Mouse (Mus musculus) brain, adult 2 months (tissue): ENCODE data around the gene Gm17490.

Experiments
- DNase-seq: peaks from one replicate; pipeline ENCODE4 v3.0.0; 2011; ENCODE audit warnings: low read depth, low spot score

The Gm17490 gene

GRCm38 (mm10) chr2:11625890-11626289 is at the start of gene Gm17490:
TSS of gene Gm17490 (minus strand) at chr2:11626264.
- DNase-seq = no peak

GRCm38 (mm10) chr2:11672144-11672543 is 46.1 kb upstream of the Gm17490 start:
- DNase-seq = no peak

GRCm38 (mm10) chr2:11665326-11665725 is 39.3 kb upstream of the Gm17490 start:
- no peak for DNase-seq

GRCm38 (mm10) chr2:11664806-11665205 is 38.7 kb upstream of the Gm17490 start:
- DNase-seq = no peak

- peak; percentile 38 for DNase-seq
These were observed 38.3 kb upstream of the Gm17490 start for GRCm38 (mm10) chr2:11664367-11664766.

GRCm38 (mm10) chr2:11663961-11664360 is 37.9 kb upstream of the Gm17490 start:
- peak; percentile 93 for DNase-seq

- DNase-seq = no peak
These were observed 36.8 kb upstream of the Gm17490 start for GRCm38 (mm10) chr2:11662907-11663230.

GRCm38 (mm10) chr2:11662143-11662906 is 36.3 kb upstream of the Gm17490 start:
- DNase-seq = no peak

GRCm38 (mm10) chr2:11659263-11659662 is 33.2 kb upstream of the Gm17490 start:
- peak; percentile 66 for DNase-seq

- DNase-seq = no peak
These were observed 31.5 kb upstream of the Gm17490 start for GRCm38 (mm10) chr2:11657581-11657980.

- DNase-seq = peak; percentile 66
These were observed 29.2 kb upstream of the Gm17490 start for GRCm38 (mm10) chr2:11654990-11655931.

GRCm38 (mm10) chr2:11653780-11654179 is 27.7 kb upstream of the Gm17490 start:
- DNase-seq = no peak

GRCm38 (mm10) chr2:11653330-11653729 is 27.3 kb upstream of the Gm17490 start:
- DNase-seq = no peak

- DNase-seq = no peak
These were observed 26.7 kb upstream of the Gm17490 start for GRCm38 (mm10) chr2:11652780-11653179.

GRCm38 (mm10) chr2:11652196-11652595 is 26.1 kb upstream of the Gm17490 start:
- no peak for DNase-seq

GRCm38 (mm10) chr2:11651476-11651875 is 25.4 kb upstream of the Gm17490 start:
- DNase-seq = peak; percentile 33

GRCm38 (mm10) chr2:11645297-11645696 is 19.2 kb upstream of the Gm17490 start:
- DNase-seq = no peak

- DNase-seq = no peak
These were observed 18.0 kb upstream of the Gm17490 start for GRCm38 (mm10) chr2:11644057-11644456.

GRCm38 (mm10) chr2:11642451-11642941 is 16.4 kb upstream of the Gm17490 start, which contains the start of gene Il2ra:
TSS of gene Il2ra (plus strand) at chr2:11642807.
- no peak for DNase-seq

GRCm38 (mm10) chr2:11637115-11637514 is 11.1 kb upstream of the Gm17490 start:
- DNase-seq = peak; percentile 27

- no peak for DNase-seq
These were observed 10.0 kb upstream of the Gm17490 start for GRCm38 (mm10) chr2:11636138-11636480.

- DNase-seq = no peak
These were observed 9.5 kb upstream of the Gm17490 start for GRCm38 (mm10) chr2:11635471-11636137.
